Mouse (Mus musculus): ENCODE measurements at regions not wholly inside any gene's neighbourhood (a gene's known extent, or its start where the extent isn't known, plus 50 kb on each side); places are given as distances from the start of the nearest gene placed in this dataset.

DNA sequence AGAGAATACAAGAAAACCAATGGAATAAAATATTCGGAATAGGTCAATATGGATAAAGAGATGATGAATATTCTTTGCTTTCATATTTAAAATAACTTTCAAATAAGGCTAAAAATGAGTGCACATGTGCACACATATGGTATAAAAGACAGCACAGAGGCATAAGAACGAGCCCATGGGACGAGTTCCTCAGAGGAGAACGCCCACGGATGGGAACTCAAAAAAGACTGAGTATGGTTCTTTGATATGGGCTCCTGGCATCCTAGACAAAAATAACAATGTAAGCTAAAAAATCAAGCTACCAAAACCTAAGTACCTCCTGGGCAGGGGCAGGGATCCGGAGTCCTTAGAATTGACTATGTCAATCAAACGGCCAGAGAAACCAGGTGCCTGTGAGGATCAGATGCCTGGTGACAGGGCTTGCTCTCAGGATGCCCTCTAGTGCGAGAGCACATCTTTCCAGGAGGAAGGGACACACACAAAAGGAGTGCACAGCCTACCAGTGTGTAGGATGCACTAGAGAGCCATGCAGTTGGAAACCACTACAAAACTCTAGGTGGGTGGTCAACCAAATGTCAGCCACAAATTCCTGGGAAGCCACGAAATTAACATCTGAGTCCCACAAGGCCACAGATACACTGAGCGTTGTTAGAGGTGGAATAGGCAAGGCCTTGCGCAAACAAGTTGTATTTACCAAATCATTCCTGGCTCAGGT, 307.8 kb downstream of the Sox9 start:
- no peak overlapping the region for H3K9ac ChIP-seq
- no peaks in the 10 kb centered on the region for H3K36me3 ChIP-seq (ENCODE audit: insufficient read depth)
- H3K4me1 ChIP-seq (ENCODE audit: insufficient read depth): peaks cover 15% of the 10 kb centered on the region
- no peak overlapping the region for H3K27ac ChIP-seq (ENCODE audit: low read depth)
- no peak for ATAC-seq (ENCODE audit: insufficient read depth)
- H3K4me3 ChIP-seq (ENCODE audit: low read depth, low read length): no peak overlapping the region
- WGBS: 77% methylated on average over 11 of the region's 11 CpGs
- no peaks in the 10 kb centered on the region for H3K27me3 ChIP-seq (ENCODE audit: insufficient read depth, low read length)
- no peak overlapping the region for H3K4me2 ChIP-seq
- DNase-seq: no peak
- no peaks in the 10 kb centered on the region for H3K9me3 ChIP-seq (ENCODE audit: low read depth, low read length)
- TF ChIP-seq CTCF (IDR thresholded peaks at IDR 0.05; ENCODE audit: low read depth): no peak

DNA sequence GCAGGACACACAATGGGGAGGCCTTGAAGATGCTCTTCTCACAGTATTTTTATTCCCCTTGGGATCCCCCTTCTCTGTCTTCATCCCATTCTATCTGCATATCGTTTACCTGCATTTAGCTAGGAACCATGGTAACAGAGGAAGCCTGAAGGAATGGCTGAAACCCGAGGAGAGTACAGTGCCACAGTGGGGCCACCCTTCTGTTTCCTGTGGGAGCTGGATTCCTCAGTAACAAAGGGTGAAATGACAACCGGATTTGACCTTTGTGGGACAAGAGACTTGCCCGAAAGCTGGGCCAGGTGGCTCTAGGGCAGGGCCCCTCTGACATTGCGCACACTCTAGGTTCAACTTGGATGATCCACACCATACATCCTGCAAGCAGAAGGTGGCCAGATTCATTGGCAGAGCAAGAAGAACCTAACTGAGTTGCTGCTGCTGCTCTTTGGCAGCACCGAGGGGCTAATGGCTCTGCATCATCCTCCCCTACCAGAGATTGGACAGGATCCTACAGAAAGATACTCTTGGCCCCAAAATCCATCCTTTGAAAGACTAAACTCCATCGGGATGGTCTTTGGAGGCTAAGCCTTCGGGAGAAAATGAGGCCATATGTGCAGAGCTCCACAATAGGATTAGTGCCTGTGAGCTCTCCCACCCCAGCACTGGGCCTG, 310.0 kb downstream of the Sox9 start:
- 76% methylated on average over 8 of the region's 8 CpGs for WGBS
- no peak overlapping the region for H3K27ac ChIP-seq (ENCODE audit: low read depth)

DNA sequence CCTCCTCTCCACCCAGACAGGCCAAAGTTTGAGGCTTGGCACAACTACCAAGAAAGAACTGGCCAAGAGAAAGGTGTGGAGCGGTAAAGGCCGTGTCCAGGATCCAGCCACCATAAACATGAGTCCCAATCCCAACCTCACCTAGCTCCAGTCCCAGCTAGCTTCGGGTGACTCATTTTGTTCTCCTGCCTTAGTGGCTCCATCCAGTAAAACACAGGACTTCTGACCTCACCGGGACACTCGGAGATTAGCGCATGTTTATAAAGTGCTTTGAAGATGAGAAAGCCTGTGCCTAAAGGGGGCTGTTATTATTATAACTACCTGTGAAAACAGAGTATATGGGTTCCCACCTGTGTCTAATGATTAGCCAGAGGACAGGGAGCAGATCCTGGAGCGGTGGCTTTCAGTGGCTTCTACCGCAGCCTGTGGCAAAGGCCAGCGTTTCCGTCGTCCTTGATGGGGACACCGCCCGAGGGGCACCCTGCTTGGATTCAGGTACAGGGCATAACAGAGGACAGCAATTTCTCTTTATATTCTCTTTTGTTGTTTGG, 311.9 kb downstream of the Sox9 start:
- Histone ChIP-seq H3K4me1 (ENCODE audit: insufficient read depth) (peaks cover 17% of the 10 kb centered on the region), H3K27me3 (ENCODE audit: insufficient read depth, low read length) (no peaks in the 10 kb centered on the region), H3K36me3 (ENCODE audit: insufficient read depth) (no peaks in the 10 kb centered on the region), H3K4me2 (no peak overlapping the region), H3K9ac (no peak overlapping the region), H3K27ac (ENCODE audit: low read depth) (no peak overlapping the region), H3K4me3 (ENCODE audit: low read depth, low read length) (no peak overlapping the region), H3K9me3 (ENCODE audit: low read depth, low read length) (no peaks in the 10 kb centered on the region)
- WGBS: 80% methylated on average over 13 of the region's 13 CpGs
- DNase-seq (no peak), ATAC-seq (ENCODE audit: insufficient read depth) (no peak)
- TF ChIP-seq CTCF (IDR thresholded peaks at IDR 0.05; ENCODE audit: low read depth): no peak

More for the DNA sequence above, 310.0 kb downstream of the Sox9 start:
- peaks cover 17% of the 10 kb centered on the region for H3K4me1 ChIP-seq (ENCODE audit: insufficient read depth)
- no peaks in the 10 kb centered on the region for H3K9me3 ChIP-seq (ENCODE audit: low read depth, low read length)
- no peaks in the 10 kb centered on the region for H3K27me3 ChIP-seq (ENCODE audit: insufficient read depth, low read length)
- no peak overlapping the region for H3K4me2 ChIP-seq
- H3K4me3 ChIP-seq (ENCODE audit: low read depth, low read length): no peak overlapping the region
- H3K36me3 ChIP-seq (ENCODE audit: insufficient read depth): no peaks in the 10 kb centered on the region
- DNase-seq (no peak), ATAC-seq (ENCODE audit: insufficient read depth) (no peak)
- H3K9ac ChIP-seq: no peak overlapping the region
- no peak for TF ChIP-seq CTCF (IDR thresholded peaks at IDR 0.05; ENCODE audit: low read depth)

DNA sequence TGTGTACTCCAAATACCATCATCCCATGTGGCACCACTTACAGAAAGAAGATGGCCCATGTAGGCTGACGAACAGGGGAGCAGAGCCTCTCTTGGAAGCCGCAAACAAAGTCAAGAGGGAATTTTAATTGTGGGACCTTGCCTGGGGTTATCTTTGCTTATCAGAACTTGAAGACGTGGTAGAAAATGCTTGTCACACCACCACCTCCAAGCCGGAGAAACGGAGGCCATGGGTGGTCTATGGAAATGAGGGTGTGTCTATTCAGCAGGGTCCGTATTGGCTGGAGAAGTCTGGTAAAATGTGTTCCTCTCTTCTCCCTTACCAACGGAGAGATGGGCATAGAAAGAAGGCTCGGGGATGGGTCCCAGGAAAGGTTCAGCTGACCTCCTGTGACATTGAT, 313.6 kb downstream of the Sox9 start:
- H3K9ac ChIP-seq: no peak overlapping the region
- no peak overlapping the region for H3K27ac ChIP-seq (ENCODE audit: low read depth)
- H3K27me3 ChIP-seq (ENCODE audit: insufficient read depth, low read length): no peaks in the 10 kb centered on the region
- WGBS: 21% methylated on average over 8 of the region's 8 CpGs
- TF ChIP-seq CTCF (IDR thresholded peaks at IDR 0.05; ENCODE audit: low read depth): no peak
- no peak overlapping the region for H3K4me2 ChIP-seq
- ATAC-seq (ENCODE audit: insufficient read depth): no peak
- H3K4me1 ChIP-seq (ENCODE audit: insufficient read depth): peaks cover 17% of the 10 kb centered on the region
- no peaks in the 10 kb centered on the region for H3K9me3 ChIP-seq (ENCODE audit: low read depth, low read length)
- H3K4me3 ChIP-seq (ENCODE audit: low read depth, low read length): no peak overlapping the region
- H3K36me3 ChIP-seq (ENCODE audit: insufficient read depth): no peaks in the 10 kb centered on the region
- no peak for DNase-seq

DNA sequence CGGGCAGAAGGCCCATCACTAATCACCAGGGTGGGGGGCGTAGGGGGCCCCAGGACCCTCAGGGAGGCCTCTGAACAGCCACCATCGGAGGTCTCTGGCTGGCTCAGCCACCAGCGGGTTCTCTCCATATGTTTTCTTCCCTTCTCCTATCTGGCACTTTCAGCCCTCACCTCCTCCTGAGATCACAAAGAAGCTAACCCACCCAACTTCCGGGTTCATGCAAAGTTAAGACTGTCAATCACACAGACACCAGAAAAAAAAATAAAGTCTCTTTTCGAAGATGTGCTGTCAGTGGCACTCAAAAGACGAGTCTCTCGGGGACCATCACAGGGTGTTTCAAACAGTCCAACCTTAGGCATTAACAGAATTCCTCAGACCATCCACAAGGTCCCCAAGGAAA, 314.2 kb downstream of the Sox9 start:
- Histone ChIP-seq H3K27ac (ENCODE audit: low read depth) (no peak overlapping the region), H3K4me2 (0 out of 2 replicates have a peak overlapping the region, but pooled peaks have one; percentile 31), H3K27me3 (ENCODE audit: insufficient read depth, low read length) (no peaks in the 10 kb centered on the region), H3K9ac (no peak overlapping the region; the same call in 1 of the 2 replicates), H3K36me3 (ENCODE audit: insufficient read depth) (no peaks in the 10 kb centered on the region), H3K9me3 (ENCODE audit: low read depth, low read length) (no peaks in the 10 kb centered on the region), H3K4me1 (ENCODE audit: insufficient read depth) (peaks cover 17% of the 10 kb centered on the region), H3K4me3 (ENCODE audit: low read depth, low read length) (no peak overlapping the region)
- ATAC-seq (ENCODE audit: insufficient read depth) (no peak), DNase-seq (peak; percentile 43)
- 27% methylated on average over 8 of the region's 8 CpGs for WGBS
- TF ChIP-seq CTCF (IDR thresholded peaks at IDR 0.05; ENCODE audit: low read depth): no peak

DNA sequence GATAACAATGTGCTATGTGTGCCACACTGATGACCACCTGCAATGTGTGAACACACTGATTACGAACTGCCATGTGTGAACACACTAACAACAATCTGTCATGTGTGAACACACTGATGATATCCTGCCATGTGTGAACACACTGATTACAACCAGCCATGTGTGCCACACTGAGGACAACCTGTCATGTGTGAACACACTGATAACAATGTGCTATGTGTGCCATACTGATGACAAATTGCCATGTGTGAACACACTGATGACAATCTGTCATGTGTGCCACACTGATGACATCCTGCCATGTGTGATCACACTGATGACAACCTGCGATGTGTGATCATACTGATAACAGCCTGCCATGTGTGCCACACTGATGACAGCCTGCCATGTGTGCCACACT, 316.3 kb downstream of the Sox9 start:
- no peak overlapping the region for H3K27ac ChIP-seq (ENCODE audit: low read depth)
- H3K4me1 ChIP-seq (ENCODE audit: insufficient read depth): peaks cover 17% of the 10 kb centered on the region
- DNase-seq (no peak), ATAC-seq (ENCODE audit: insufficient read depth) (no peak)
- no peak for TF ChIP-seq CTCF (IDR thresholded peaks at IDR 0.05; ENCODE audit: low read depth)
- H3K9ac ChIP-seq: no peak overlapping the region
- no peak overlapping the region for H3K4me2 ChIP-seq
- H3K27me3 ChIP-seq (ENCODE audit: insufficient read depth, low read length): no peaks in the 10 kb centered on the region
- no peak overlapping the region for H3K4me3 ChIP-seq (ENCODE audit: low read depth, low read length)
- 92% methylated on average over 2 of the region's 2 CpGs for WGBS
- H3K36me3 ChIP-seq (ENCODE audit: insufficient read depth): no peaks in the 10 kb centered on the region
- H3K9me3 ChIP-seq (ENCODE audit: low read depth, low read length): no peaks in the 10 kb centered on the region

DNA sequence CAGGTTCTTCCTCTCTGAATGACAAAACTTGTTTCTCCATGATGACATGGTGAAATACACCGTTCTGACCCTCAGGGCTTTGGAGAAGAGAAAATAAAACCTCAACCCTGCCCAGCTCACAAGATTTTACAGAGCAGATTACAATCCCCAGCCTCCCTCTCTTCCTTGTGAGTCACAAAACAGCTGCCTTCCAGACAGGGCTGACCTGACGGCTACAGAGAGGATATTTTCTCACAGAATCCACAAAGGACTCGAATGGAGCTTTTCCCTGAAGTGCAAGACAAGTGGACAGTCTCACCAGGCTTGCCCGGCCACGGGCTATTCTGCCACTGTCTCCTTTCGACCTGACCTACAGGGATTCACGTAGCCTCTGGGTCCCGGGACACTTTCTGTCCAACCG, 318.8 kb downstream of the Sox9 start:
- ATAC-seq (ENCODE audit: insufficient read depth): no peak
- H3K9me3 ChIP-seq (ENCODE audit: low read depth, low read length): no peaks in the 10 kb centered on the region
- WGBS: 38% methylated on average over 9 of the region's 9 CpGs
- DNase-seq: no peak
- peaks cover 5% of the 10 kb centered on the region for H3K4me1 ChIP-seq (ENCODE audit: insufficient read depth)
- no peak overlapping the region for H3K27ac ChIP-seq (ENCODE audit: low read depth)
- H3K4me2 ChIP-seq: 0 out of 2 replicates have a peak overlapping the region, but pooled peaks have one; percentile 39
- H3K27me3 ChIP-seq (ENCODE audit: insufficient read depth, low read length): no peaks in the 10 kb centered on the region
- H3K36me3 ChIP-seq (ENCODE audit: insufficient read depth): no peaks in the 10 kb centered on the region
- no peak overlapping the region for H3K4me3 ChIP-seq (ENCODE audit: low read depth, low read length)
- no peak for TF ChIP-seq CTCF (IDR thresholded peaks at IDR 0.05; ENCODE audit: low read depth)
- H3K9ac ChIP-seq: no peak overlapping the region

All from lung, embryonic 14.5 days (tissue).